Mouse (Mus musculus): Measurements from ENCODE around the gene Galnt2.
A peak's percentile ranks its signal among the peaks of the same experiment; 100 is the strongest.

Gene Galnt2

DNA sequence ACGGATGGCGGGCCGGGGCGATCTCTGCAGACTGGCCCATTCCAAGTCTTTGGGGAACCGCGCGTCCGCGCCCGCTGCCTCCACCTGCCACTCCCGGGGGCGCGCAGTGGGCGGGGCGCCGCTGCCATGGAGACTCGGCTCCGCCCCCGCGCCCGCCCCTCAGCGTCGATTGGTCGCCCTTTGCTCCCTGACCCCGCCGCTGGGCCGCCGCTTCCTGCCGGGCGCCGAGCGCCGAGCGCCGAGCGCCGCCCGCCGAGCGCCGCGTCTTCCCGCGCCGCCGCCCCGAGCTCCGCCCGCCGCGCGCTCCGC lies at the start of gene Galnt2:
TSS of gene Galnt2 (plus strand) at position 216 of the 309 bp plus-strand sequence.
- peak; percentile 56 for DNase-seq (ENCODE audit: low spot score)

GRCm38 (mm10) chr8:124181751-124182150 lies 49.4 kb upstream of the Galnt2 start:
- DNase-seq (ENCODE audit: low spot score) = no peak

GRCm38 (mm10) chr8:124182224-124182623 lies 49.0 kb upstream of the Galnt2 start:
- no peak for DNase-seq (ENCODE audit: low spot score)

- no peak for DNase-seq (ENCODE audit: low spot score)
These were observed 47.1 kb upstream of the Galnt2 start for GRCm38 (mm10) chr8:124184078-124184477.

DNA sequence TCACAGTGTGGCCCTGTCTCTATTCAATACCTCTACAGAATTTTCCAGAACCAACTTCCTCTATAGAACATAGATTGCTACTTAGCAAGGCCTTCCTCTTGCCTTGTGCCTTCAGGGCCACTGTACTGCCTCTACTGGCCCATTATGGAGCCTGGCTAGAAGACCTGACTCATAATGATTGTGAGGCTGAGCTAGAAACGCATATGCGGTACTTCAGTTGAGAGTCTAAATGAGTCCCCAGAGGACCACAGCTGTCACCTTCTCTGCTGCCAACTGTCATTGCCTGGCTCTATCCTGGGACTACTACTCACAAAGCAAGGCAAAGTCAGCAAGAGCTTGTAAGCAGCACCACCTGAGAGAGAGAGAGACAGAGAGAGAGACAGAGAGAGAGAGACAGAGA lies 46.7 kb upstream of the Galnt2 start:
- DNase-seq (ENCODE audit: low spot score) = no peak

DNA sequence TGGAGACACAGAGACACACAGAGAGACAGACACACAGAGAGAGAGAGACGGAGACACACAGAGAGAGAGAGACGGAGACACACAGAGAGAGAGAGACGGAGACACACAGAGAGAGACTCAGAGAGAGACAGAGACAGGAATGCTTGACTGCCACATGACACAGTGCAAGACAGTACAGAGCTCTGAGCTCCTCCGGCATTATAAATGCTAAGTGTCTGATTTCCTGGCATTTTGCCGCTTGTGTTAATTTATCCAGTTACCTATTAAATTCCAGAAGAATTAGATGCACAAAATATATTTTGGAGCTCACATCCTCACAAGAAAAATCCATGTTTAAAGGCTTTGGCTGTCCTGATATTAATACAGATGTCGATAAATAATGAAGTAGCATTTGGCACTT lies 46.1 kb upstream of the Galnt2 start:
- no peak for DNase-seq (ENCODE audit: low spot score)

GRCm38 (mm10) chr8:124190388-124190787 lies 40.8 kb upstream of the Galnt2 start:
- no peak for DNase-seq (ENCODE audit: low spot score)

DNA sequence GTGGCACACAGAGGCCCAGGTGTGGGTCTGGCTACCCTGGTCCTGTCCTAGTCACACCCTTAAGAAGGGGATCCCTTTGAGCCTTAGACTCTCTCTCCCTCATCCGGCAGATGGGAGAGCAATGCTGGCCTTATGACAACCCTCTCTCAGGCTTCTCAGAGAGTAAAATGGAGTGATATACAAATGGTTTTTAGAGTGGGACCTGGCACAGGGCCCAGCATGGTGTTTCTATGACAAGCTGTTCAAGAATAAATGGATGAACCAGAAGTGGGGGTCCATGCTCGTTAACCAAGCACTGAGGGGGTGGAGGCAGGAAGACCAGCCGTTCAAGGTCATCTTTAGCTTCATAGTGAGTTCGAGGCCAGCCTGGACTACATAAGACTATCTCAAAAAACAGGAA lies 38.9 kb upstream of the Galnt2 start:
- DNase-seq (ENCODE audit: low spot score) = no peak

GRCm38 (mm10) chr8:124192976-124193375 lies 38.2 kb upstream of the Galnt2 start:
- DNase-seq (ENCODE audit: low spot score) = no peak

- no peak for DNase-seq (ENCODE audit: low spot score)
These were observed 37.2 kb upstream of the Galnt2 start for GRCm38 (mm10) chr8:124193992-124194391.

GRCm38 (mm10) chr8:124196195-124196594 lies 35.0 kb upstream of the Galnt2 start:
- DNase-seq (ENCODE audit: low spot score) = no peak

DNA sequence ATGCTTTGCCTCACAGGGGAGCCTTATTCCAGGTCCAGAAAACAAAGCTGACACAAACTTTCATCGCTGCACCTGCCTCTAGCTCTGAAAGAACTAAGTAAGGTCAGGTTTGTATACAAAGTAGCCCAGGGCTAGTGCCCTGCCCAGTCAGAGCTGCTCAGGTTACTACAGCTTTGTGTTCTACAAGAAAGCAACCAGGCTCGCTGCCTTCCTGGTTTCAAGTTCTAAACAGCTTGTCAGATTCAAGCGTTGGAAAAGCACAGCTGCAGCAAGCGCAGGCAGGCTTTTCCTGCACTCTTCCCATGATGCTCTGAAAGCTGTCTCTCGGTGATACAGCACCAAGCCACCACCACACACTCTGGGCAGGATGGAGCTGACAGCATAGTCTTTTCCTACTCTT lies 34.4 kb upstream of the Galnt2 start:
- no peak for DNase-seq (ENCODE audit: low spot score)

DNA sequence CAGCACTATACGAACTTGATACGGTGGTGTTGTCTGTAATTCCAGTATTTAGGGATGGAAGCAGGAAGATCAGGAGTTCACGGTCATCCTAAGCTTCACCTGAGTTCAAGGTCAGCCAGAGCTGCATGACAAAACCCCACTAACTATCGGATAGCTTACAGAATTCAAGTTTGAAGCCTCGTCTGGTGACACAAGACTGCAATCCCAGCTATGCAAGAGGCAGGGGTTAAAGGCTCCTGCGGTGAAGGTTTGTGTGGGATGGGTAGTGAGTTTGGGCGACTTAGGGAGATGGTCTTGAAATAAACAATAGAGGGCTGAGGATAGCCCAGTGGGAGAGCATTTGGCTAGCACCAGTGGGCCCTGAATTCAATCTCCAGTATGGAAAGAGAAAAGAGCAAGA lies 33.0 kb upstream of the Galnt2 start:
- no peak for DNase-seq (ENCODE audit: low spot score)

- DNase-seq (ENCODE audit: low spot score) = no peak
These were observed 30.8 kb upstream of the Galnt2 start for GRCm38 (mm10) chr8:124200400-124200799.

- DNase-seq (ENCODE audit: low spot score) = no peak
These were observed 29.5 kb upstream of the Galnt2 start for GRCm38 (mm10) chr8:124201706-124202105.

GRCm38 (mm10) chr8:124202895-124203294 lies 28.3 kb upstream of the Galnt2 start:
- DNase-seq (ENCODE audit: low spot score) = no peak

GRCm38 (mm10) chr8:124204001-124204601 lies 27.1 kb upstream of the Galnt2 start:
- no peak for DNase-seq (ENCODE audit: low spot score)

DNA sequence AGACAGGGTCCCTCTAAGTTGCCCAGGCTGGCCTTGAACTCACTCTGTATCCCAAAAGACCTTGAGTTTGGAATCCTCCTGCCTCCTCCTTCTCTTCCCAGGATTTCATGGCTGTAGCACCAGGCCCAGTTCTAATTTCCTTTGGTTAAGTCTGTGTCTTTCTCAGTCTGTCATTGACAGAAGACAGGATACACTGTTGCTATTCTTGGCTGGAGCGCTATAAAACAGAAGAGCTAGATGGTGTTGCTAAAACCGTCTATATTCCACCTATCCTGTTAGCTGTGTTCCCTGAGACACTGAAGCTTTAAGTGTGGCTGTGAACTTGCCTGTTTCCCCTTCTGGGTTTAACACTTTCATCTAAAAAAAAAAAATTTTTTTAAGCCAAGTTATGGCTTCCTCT lies 19.0 kb upstream of the Galnt2 start:
- no peak for DNase-seq (ENCODE audit: low spot score)

GRCm38 (mm10) chr8:124216951-124217350 lies 14.2 kb upstream of the Galnt2 start:
- no peak for DNase-seq (ENCODE audit: low spot score)

DNA sequence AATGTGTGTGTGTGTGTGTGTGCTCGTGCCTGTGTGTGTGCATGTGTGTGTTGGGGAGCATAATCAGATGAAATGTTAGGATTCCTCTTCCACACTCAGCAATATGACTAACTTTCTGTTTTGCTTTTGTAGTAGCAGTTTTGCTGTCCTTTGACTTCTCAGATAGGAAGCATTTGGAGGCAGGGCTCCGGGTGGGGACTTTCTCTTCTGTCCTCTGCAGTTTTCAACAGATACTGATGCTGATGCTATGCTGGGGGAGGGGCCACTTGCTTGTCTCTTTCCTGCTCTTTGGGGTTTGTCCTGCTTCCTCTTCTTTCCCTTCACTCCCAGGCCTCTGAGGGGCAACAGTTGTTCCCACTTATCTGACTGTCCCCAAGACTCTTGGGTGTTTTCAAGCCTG lies 1.3 kb upstream of the Galnt2 start:
- DNase-seq (ENCODE audit: low spot score) = no peak

DNA sequence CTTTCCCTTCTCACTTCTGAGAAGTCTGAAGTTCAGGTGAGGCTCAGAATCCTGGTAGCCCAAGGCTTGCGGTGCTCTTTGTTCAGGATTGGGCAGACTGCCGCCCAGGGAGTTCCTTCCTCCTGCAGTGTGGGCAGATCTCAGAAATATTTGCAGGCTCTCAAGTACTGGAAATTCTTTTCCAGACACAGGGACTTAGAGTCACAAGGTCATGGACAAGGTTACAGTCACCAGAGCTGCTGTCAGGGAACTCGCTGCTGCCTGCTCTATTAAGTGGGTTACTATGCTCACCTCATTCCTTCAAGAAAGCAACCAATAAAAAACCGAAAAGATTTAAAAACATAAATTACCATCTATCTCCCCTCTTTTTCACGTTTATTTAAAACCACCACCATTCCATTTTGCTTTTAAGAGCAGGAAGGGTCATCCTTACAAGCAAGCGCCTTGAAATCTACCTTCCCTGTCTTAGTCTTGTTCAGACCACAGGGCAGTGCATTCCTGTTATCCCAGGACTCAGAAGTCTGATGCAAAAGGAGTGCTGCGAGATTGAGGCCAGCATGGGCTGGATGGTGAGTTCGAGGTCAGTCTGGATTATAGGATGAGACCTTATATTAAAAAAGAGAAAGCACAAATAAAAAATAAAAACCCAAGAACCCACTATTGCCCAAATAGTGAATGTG lies 555 bp upstream of the Galnt2 start:
- DNase-seq (ENCODE audit: low spot score) = no peak

- DNase-seq (ENCODE audit: low spot score) = peak; percentile 25
These were observed 491 bp downstream of the Galnt2 start for GRCm38 (mm10) chr8:124231485-124232279.

GRCm38 (mm10) chr8:124232280-124232600 lies 1.0 kb downstream of the Galnt2 start:
- DNase-seq (ENCODE audit: low spot score) = no peak

GRCm38 (mm10) chr8:124234496-124234895 lies 3.3 kb downstream of the Galnt2 start:
- no peak for DNase-seq (ENCODE audit: low spot score)

Data from ovary, postnatal 10 days (tissue).